Mouse (Mus musculus) large intestine, adult 2 months (tissue): Measurements from ENCODE around the gene Suds3. TPM values are rescaled to one million over a fixed set of nuclear protein-coding genes. Genes with fewer than 3 reads are reported as not detected.

ENCODE experiments used
- DNase-seq: peaks from one replicate; pipeline ENCODE4 v3.0.0-alpha.2; 2012; ENCODE audit warnings: low read depth, low spot score
- WGBS: fragments of 180-500 bp; shearing (Covaris S2); methylation state at CpG from one replicate; pipeline ENCODE4 v1.1.7; 2018; 5-methylcytosine and 5-hydroxymethylcytosine counted together
- polyA plus RNA-seq: library from polyadenylated mRNA; depleted of rRNA; stranded (reverse); fragments of >200 nt; gene quantifications from 2 replicates; pipeline ENCODE4 v1.2.3, GENCODE M21; 2012; rRNA removed

Gene Suds3
- polyA plus RNA-seq, 1 experiment, result 52.0 TPM

- WGBS, result 29% methylated on average over 19 of the region's 19 CpGs
Observed at GRCm38 (mm10) chr5:117068808-117069497, 47.0 kb downstream of the Suds3 start.

GRCm38 (mm10) chr5:117068181-117068580 is 47.7 kb downstream of the Suds3 start:
- WGBS, result 75% methylated on average over 13 of the region's 13 CpGs
- no peak for DNase-seq

More at GRCm38 (mm10) chr5:117068808-117069497, 47.0 kb downstream of the Suds3 start:
- no peak for DNase-seq

GRCm38 (mm10) chr5:117061251-117061650 is 54.7 kb downstream of the Suds3 start:
- DNase-seq, result no peak
- WGBS, result 9% methylated on average over 2 of the region's 2 CpGs

- no peak for DNase-seq
- WGBS, result 78% methylated on average over 18 of the region's 18 CpGs
Observed at GRCm38 (mm10) chr5:117060484-117061130, 55.3 kb downstream of the Suds3 start.

- WGBS, result 81% methylated on average over 7 of the region's 7 CpGs
- DNase-seq, result no peak
Observed at GRCm38 (mm10) chr5:117049940-117050339, 66.0 kb downstream of the Suds3 start.

GRCm38 (mm10) chr5:117045101-117045500 is 70.8 kb downstream of the Suds3 start:
- no peak for DNase-seq
- 56% methylated on average over 10 of the region's 10 CpGs for WGBS

- WGBS, result 71% methylated on average over 11 of the region's 11 CpGs
- DNase-seq, result no peak
Observed at GRCm38 (mm10) chr5:117042661-117043060, 73.3 kb downstream of the Suds3 start.

Other genes with a start within 250 kb of the Suds3 start
- 18.1 and 37.8 TPM in 2 replicates for gene Taok3, start 4.0 kb upstream of the Suds3 start, polyA plus RNA-seq
- 259 and 294 TPM in 2 replicates for gene Pebp1, start 171.5 kb upstream of the Suds3 start, polyA plus RNA-seq
- 40.2 and 63.7 TPM in 2 replicates for gene Vsig10, start 203.0 kb upstream of the Suds3 start, polyA plus RNA-seq
- gene Wsb2, start 241.2 kb upstream of the Suds3 start, polyA plus RNA-seq, result 205 and 245 TPM in 2 replicates